8 mouse cellular contexts compared by ENCODE assay signal in genomic region chr8:119755238-119756146, GRCm38 (mm10). TPM values are rescaled to one million over a fixed set of nuclear protein-coding genes. Genes with fewer than 3 reads are reported as not detected.
A peak's percentile ranks its signal among the peaks of the same experiment; 100 is the strongest.
DNase-seq lines count a peak whose midpoint lies in the region; ATAC-seq lines count a peak whose summit lies in the region.

No protein-coding gene starts in this region.

- H3K9ac ChIP-seq in kidney, embryonic 14.5 days (ENCODE audit: low read depth, low read length) = no peak overlapping the region

- no peaks in the 10 kb centered on the region for H3K9me3 ChIP-seq in heart, embryonic 10.5 days
- no peaks in the 10 kb centered on the region for H3K9me3 ChIP-seq in erythroblast, embryonic 14.5 days (ENCODE audit: control insufficient read depth, low read length)
- H3K9me3 ChIP-seq in kidney, embryonic 14.5 days (ENCODE audit: control insufficient read depth, low read length) = no peaks in the 10 kb centered on the region

- WGBS in heart, embryonic 10.5 days = 20% methylated on average over 28 of the region's 28 CpGs
- 14% methylated on average over 28 of the region's 28 CpGs for WGBS in kidney, embryonic 14.5 days

- peak; percentile 66 for ATAC-seq in kidney, embryonic 14.5 days (ENCODE audit: low FRiP score, low TSS enrichment)
- ATAC-seq in megakaryocyte, adult 5-6 weeks (ENCODE audit: poor library complexity, severe bottlenecking) = peak; percentile 68

- H3K4me3 ChIP-seq in heart, embryonic 10.5 days = peak overlapping the region; percentile 54
- peak overlapping the region; percentile 45 for H3K4me3 ChIP-seq in erythroblast, embryonic 14.5 days (replicated peaks)
- peak overlapping the region; percentile 24 for H3K4me3 ChIP-seq in kidney, embryonic 14.5 days (ENCODE audit: low read length)

- H3K27me3 ChIP-seq in heart, embryonic 10.5 days (ENCODE audit: insufficient read depth, poor library complexity, severe bottlenecking) = peaks cover 35% of the 10 kb centered on the region
- H3K27me3 ChIP-seq in erythroblast, embryonic 14.5 days (ENCODE audit: control insufficient read depth) = no peaks in the 10 kb centered on the region; the same call in 1 of the 2 replicates
- H3K27me3 ChIP-seq in kidney, embryonic 14.5 days (ENCODE audit: control insufficient read depth, insufficient read depth, low read length) = no peaks in the 10 kb centered on the region

- peak overlapping the region; percentile 44 for H3K4me2 ChIP-seq in kidney, embryonic 14.5 days (replicated peaks; ENCODE audit: low read depth, low read length)

- peaks cover 5% of the 10 kb centered on the region; the same call in 1 of the 2 replicates for H3K36me3 ChIP-seq in heart, embryonic 10.5 days
- peaks cover under 1% of the 10 kb centered on the region; the same call in 1 of the 2 replicates for H3K36me3 ChIP-seq in erythroblast, embryonic 14.5 days (ENCODE audit: control insufficient read depth)
- H3K36me3 ChIP-seq in kidney, embryonic 14.5 days (ENCODE audit: control insufficient read depth, insufficient read depth, low read length) = no peaks in the 10 kb centered on the region

- H3K4me1 ChIP-seq in heart, embryonic 10.5 days = peaks cover 20% of the 10 kb centered on the region
- H3K4me1 ChIP-seq in erythroblast, embryonic 14.5 days (ENCODE audit: control insufficient read depth) = peaks cover 9% of the 10 kb centered on the region
- peaks cover 11% of the 10 kb centered on the region; the same call in 1 of the 2 replicates for H3K4me1 ChIP-seq in kidney, embryonic 14.5 days (ENCODE audit: control insufficient read depth, insufficient read depth, low read length)

- H3K27ac ChIP-seq in heart, embryonic 10.5 days = peak overlapping the region; percentile 74
- H3K27ac ChIP-seq in kidney, embryonic 14.5 days (ENCODE audit: low read depth, low read length) = no peak overlapping the region

- no peak for DNase-seq in heart, embryonic 10.5 days (ENCODE audit: low spot score)
- no peak for DNase-seq in heart, adult 9 months (ENCODE audit: low spot score in 2 of 2)
- peak; percentile 25 for DNase-seq in thymus, postnatal 25 days
- DNase-seq in layer of hippocampus, adult 11-12 months (ENCODE audit: low spot score) = no peak
- no peak for DNase-seq in cerebellum, adult 8-10 months

RNA-seq across cellular contexts. Expression of gene Tldc1, which starts 22.7 kb away (rescaled TPM):
- polyA plus RNA-seq in heart, embryonic 10.5 days (2016; fragmentation: Nextera tagmentation; extraction: Ambion mirVana) = 14.5 and 19.8 TPM in 2 replicates
- 0.09 and 0.23 TPM in 2 replicates for polyA plus RNA-seq in erythroblast, embryonic 14.5 days (2012)
- polyA plus RNA-seq in kidney, embryonic 14.5 days (2014; fragmentation: Nextera tagmentation; extraction: Ambion mirVana) = 6.4 and 13.0 TPM in 2 replicates
- 2.2 and 2.6 TPM in 2 replicates for total RNA-seq in megakaryocyte, adult 5-6 weeks (2015)
- total RNA-seq in megakaryocyte, adult 5-6 weeks (2017) = 2.9 and 4.3 TPM in 2 replicates

RNA-seq across cellular contexts. Expression of gene Atp2c2, which starts 55.7 kb away (rescaled TPM):
- polyA plus RNA-seq in heart, embryonic 10.5 days (2016; fragmentation: Nextera tagmentation; extraction: Ambion mirVana) = 0.36 and 1.5 TPM in 2 replicates
- polyA plus RNA-seq in erythroblast, embryonic 14.5 days (2012) = not detected in 2 replicates
- 0.97 and 1.2 TPM in 2 replicates for polyA plus RNA-seq in kidney, embryonic 14.5 days (2014; fragmentation: Nextera tagmentation; extraction: Ambion mirVana)
- not detected in 2 replicates for total RNA-seq in megakaryocyte, adult 5-6 weeks (2015)
- not detected in 2 replicates for total RNA-seq in megakaryocyte, adult 5-6 weeks (2017)
